Mouse (Mus musculus): ENCODE data around the gene Spata33. TPM values are rescaled to one million over a fixed set of nuclear protein-coding genes. Genes with fewer than 3 reads are reported as not detected.

Gene Spata33
- polyA plus RNA-seq, 2 experiments = 0.08 to 0.21 TPM

DNA sequence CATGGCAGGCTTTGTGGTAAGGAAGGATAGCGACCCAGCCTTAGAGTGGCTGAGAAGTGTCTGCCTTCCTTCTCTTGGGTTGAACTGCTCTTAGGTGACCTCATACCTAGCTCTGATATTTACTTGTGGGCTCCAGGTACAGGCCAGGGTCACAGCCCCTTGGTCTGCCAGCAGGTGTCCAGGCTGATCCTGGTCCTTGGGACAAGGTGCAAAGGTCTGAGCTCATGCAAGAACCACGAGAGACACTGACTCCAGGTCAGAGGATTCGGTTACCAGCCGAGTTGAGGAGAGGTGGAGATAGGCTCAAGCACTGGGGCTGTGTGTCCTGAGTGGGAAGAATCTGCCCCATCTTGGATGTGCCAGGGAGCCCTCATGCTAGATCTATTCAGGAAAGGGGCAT lies 31.8 kb downstream of the Spata33 start:
- TF ChIP-seq EP300 (IDR thresholded peaks at IDR 0.05; ENCODE audit: low read depth) (no peak), CTCF (IDR thresholded peaks at IDR 0.05; ENCODE audit: low read depth) (no peak)
- ATAC-seq (ENCODE audit: insufficient read depth) (no peak), DNase-seq (ENCODE audit: low read depth in 3 of 3, low spot score in 3 of 3) (no peak)
- Histone ChIP-seq H3K4me2 (ENCODE audit: low read depth) (no peak overlapping the region), H3K27ac (no peak overlapping the region), H3K4me3 (ENCODE audit: insufficient read depth in 1 of 2, low read depth in 2 of 2, low read length in 2 of 2) (no peak overlapping the region), H3K4me1 (replicated peaks; ENCODE audit: control insufficient read depth in 2 of 2, insufficient read depth in 2 of 2, low read length in 1 of 2) (no peaks in the 10 kb centered on the region), H3K9ac (replicated peaks) (no peak overlapping the region), H3K27me3 (ENCODE audit: control insufficient read depth, insufficient read depth, low read length) (no peaks in the 10 kb centered on the region), H3K36me3 (replicated peaks; ENCODE audit: control insufficient read depth, insufficient read depth, low read depth) (no peaks in the 10 kb centered on the region), H3K9me3 (ENCODE audit: control insufficient read depth, low read length) (no peaks in the 10 kb centered on the region)
- 60% methylated on average over 4 of the region's 4 CpGs for WGBS (ENCODE audit: insufficient replicate concordance)

DNA sequence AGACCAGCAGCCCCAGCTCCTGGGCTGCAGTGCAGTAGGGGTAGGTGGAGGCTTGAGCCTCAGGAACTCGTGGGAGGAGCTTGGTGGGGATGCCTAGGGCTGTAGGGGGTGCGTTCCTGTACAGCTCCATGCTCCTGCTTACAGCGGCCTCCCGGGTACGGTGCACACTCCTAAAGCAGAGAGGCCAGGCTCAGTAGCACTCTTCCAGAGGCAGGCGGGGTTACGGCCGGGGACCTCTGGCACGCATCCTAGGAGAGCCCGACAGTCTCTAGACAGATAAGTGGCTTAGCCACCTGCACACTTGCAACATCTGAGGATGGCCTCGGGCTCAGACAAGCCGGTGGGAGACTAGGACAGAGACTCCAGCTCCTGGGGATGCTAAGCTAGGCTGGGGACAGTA lies 32.9 kb downstream of the Spata33 start:
- no peak overlapping the region for H3K4me2 ChIP-seq (ENCODE audit: low read depth)
- ATAC-seq (ENCODE audit: insufficient read depth) (no peak), DNase-seq (ENCODE audit: low read depth in 3 of 3, low spot score in 3 of 3) (no peak)
- H3K9me3 ChIP-seq (ENCODE audit: control insufficient read depth, low read length) = no peaks in the 10 kb centered on the region
- H3K36me3 ChIP-seq (replicated peaks; ENCODE audit: control insufficient read depth, insufficient read depth, low read depth) = no peaks in the 10 kb centered on the region; the same call in 1 of the 2 replicates
- TF ChIP-seq CTCF (IDR thresholded peaks at IDR 0.05; ENCODE audit: low read depth) (no peak), EP300 (IDR thresholded peaks at IDR 0.05; ENCODE audit: low read depth) (no peak)
- WGBS (ENCODE audit: insufficient replicate concordance) = 80% methylated on average over 12 of the region's 12 CpGs
- H3K9ac ChIP-seq (replicated peaks) = no peak overlapping the region
- no peaks in the 10 kb centered on the region for H3K27me3 ChIP-seq (ENCODE audit: control insufficient read depth, insufficient read depth, low read length)
- H3K4me1 ChIP-seq (replicated peaks; ENCODE audit: control insufficient read depth in 2 of 2, insufficient read depth in 2 of 2, low read length in 1 of 2) = no peaks in the 10 kb centered on the region
- H3K27ac ChIP-seq = no peak overlapping the region
- no peak overlapping the region for H3K4me3 ChIP-seq (ENCODE audit: insufficient read depth in 1 of 2, low read depth in 2 of 2, low read length in 2 of 2)

DNA sequence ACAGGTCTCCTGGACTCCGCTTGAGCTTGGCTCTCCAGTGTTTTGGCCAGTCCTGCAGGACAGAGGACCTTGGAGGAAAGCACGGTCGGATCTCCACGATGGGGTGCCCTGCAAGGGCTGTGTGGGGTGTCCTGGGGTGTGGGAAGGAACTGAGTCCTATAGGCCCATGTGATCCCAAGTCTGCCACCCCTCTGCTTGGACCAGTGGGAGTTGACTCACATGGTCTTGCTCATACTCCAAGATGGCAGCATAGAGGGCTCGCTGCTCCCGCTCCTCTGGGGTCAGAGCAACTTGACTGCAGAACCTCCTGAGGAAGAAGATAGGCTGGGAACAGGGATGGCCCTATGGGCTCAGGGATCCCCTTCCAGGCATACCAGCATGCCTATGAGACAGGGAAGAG lies 35.1 kb downstream of the Spata33 start:
- ATAC-seq (ENCODE audit: insufficient read depth) (no peak), DNase-seq (ENCODE audit: low read depth in 3 of 3, low spot score in 3 of 3) (no peak)
- H3K4me1 ChIP-seq (replicated peaks; ENCODE audit: control insufficient read depth in 2 of 2, insufficient read depth in 2 of 2, low read length in 1 of 2) = no peaks in the 10 kb centered on the region
- 87% methylated on average over 6 of the region's 6 CpGs for WGBS (ENCODE audit: insufficient replicate concordance)
- no peaks in the 10 kb centered on the region for H3K27me3 ChIP-seq (ENCODE audit: control insufficient read depth, insufficient read depth, low read length)
- no peak overlapping the region for H3K9ac ChIP-seq (replicated peaks)
- TF ChIP-seq EP300 (IDR thresholded peaks at IDR 0.05; ENCODE audit: low read depth) = no peak
- no peak for TF ChIP-seq CTCF (IDR thresholded peaks at IDR 0.05; ENCODE audit: low read depth)
- no peaks in the 10 kb centered on the region for H3K9me3 ChIP-seq (ENCODE audit: control insufficient read depth, low read length)
- H3K4me3 ChIP-seq (ENCODE audit: insufficient read depth in 1 of 2, low read depth in 2 of 2, low read length in 2 of 2) = no peak overlapping the region
- H3K36me3 ChIP-seq (replicated peaks; ENCODE audit: control insufficient read depth, insufficient read depth, low read depth) = no peaks in the 10 kb centered on the region; the same call in 1 of the 2 replicates
- no peak overlapping the region for H3K27ac ChIP-seq
- no peak overlapping the region for H3K4me2 ChIP-seq (ENCODE audit: low read depth)

DNA sequence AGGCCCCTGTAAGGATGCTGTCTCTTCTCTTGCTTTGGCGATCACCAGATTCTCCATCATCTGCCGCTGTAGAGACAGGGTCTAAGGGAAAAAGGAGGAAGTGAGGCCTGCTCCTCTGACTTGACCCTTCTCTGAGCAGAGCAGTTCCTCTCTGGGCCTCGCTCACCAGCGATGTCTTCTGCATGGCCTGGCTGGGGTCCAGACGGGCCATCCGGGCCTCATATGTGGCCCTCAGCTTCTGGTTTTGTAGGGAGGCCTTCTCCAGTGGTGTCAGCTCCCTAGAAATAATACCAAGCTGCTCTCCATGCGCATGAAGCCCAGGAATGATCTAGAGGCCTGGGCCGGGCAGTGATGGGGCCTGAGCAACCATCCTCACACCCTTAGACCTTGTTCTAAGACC lies 36.0 kb downstream of the Spata33 start:
- 67% methylated on average over 8 of the region's 8 CpGs for whole genome bisulfite sequencing (ENCODE audit: insufficient replicate concordance)
- no peak overlapping the region for H3K4me3 ChIP-seq (ENCODE audit: insufficient read depth in 1 of 2, low read depth in 2 of 2, low read length in 2 of 2)
- H3K4me1 ChIP-seq (replicated peaks; ENCODE audit: control insufficient read depth in 2 of 2, insufficient read depth in 2 of 2, low read length in 1 of 2) = peaks cover 3 to 5% of the 10 kb centered on the region in 2 experiments
- no peaks in the 10 kb centered on the region; the same call in 1 of the 2 replicates for H3K36me3 ChIP-seq (replicated peaks; ENCODE audit: control insufficient read depth, insufficient read depth, low read depth)
- TF ChIP-seq EP300 (IDR thresholded peaks at IDR 0.05; ENCODE audit: low read depth) (no peak), CTCF (IDR thresholded peaks at IDR 0.05; ENCODE audit: low read depth) (no peak)
- H3K9ac ChIP-seq (replicated peaks) = no peak overlapping the region
- no peak overlapping the region for H3K27ac ChIP-seq
- H3K27me3 ChIP-seq (ENCODE audit: control insufficient read depth, insufficient read depth, low read length) = no peaks in the 10 kb centered on the region
- H3K4me2 ChIP-seq (ENCODE audit: low read depth) = no peak overlapping the region
- no peak for ATAC-seq (ENCODE audit: insufficient read depth)
- no peak for DNase-seq (ENCODE audit: low read depth in 3 of 3, low spot score in 3 of 3)
- H3K9me3 ChIP-seq (ENCODE audit: control insufficient read depth, low read length) = no peaks in the 10 kb centered on the region

DNA sequence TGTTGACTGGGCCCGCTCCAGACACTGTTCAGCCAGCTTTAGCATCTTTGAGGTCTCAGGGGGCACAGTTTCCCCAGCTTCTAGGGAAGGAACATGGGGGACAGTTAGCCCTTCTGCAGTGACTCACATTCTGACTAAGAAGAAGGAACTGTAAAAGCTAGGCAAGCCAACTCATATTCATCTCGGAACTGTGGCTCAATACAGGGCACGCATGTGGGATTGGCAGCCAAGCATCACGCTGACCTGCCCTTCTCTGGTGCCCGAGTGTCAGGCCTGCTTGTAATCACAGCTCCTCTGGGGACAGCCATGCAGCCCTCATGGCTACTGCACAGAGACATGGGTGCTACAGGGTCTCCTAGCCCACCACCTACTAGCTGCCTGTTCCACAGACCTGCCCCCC lies 38.3 kb downstream of the Spata33 start:
- ATAC-seq (ENCODE audit: insufficient read depth) = no peak
- Histone ChIP-seq H3K9me3 (ENCODE audit: control insufficient read depth, low read length) (no peaks in the 10 kb centered on the region), H3K4me1 (replicated peaks; ENCODE audit: control insufficient read depth in 2 of 2, insufficient read depth in 2 of 2, low read length in 1 of 2) (peaks cover 8 to 13% of the 10 kb centered on the region in 2 experiments), H3K27ac (no peak overlapping the region), H3K36me3 (replicated peaks; ENCODE audit: control insufficient read depth, insufficient read depth, low read depth) (no peaks in the 10 kb centered on the region; the same call in 1 of the 2 replicates), H3K4me3 (ENCODE audit: insufficient read depth in 1 of 2, low read depth in 2 of 2, low read length in 2 of 2) (no peak overlapping the region), H3K9ac (replicated peaks) (no peak overlapping the region), H3K4me2 (ENCODE audit: low read depth) (no peak overlapping the region), H3K27me3 (ENCODE audit: control insufficient read depth, insufficient read depth, low read length) (no peaks in the 10 kb centered on the region)
- no peak for DNase-seq (ENCODE audit: low read depth in 3 of 3, low spot score in 3 of 3)
- TF ChIP-seq CTCF (IDR thresholded peaks at IDR 0.05; ENCODE audit: low read depth) (no peak), EP300 (IDR thresholded peaks at IDR 0.05; ENCODE audit: low read depth) (no peak)
- WGBS (ENCODE audit: insufficient replicate concordance) = 88% methylated on average over 5 of the region's 5 CpGs

Data from liver, embryonic 14.5 days (tissue).